Mouse (Mus musculus): ENCODE results near the gene Tomt. TPM values are rescaled to one million over a fixed set of nuclear protein-coding genes. Genes with fewer than 3 reads are reported as not detected.
"Not testable (repeated sequence)": the region's sequence is repeated elsewhere in the genome, so short reads cannot be mapped to it uniquely, and the experiment has no call there.

Gene Tomt
- polyA plus RNA-seq (2011; ENCODE audit: insufficient read length, low read depth, missing spikeins): not detected in 2 replicates

GRCm38 (mm10) chr7:101906287-101906681 lies at the start of gene Tomt:
TSS of gene Tomt (minus strand) at chr7:101906359.
- peaks cover 15% of the 10 kb centered on the region; the same call in 1 of the 2 replicates for H3K4me1 ChIP-seq (ENCODE audit: control insufficient read depth, insufficient read depth, low read length)
- TF ChIP-seq POLR2A (IDR thresholded peaks at IDR 0.05; ENCODE audit: low read depth, low read length) (no peak; the same call in 1 of the 2 replicates), CTCF (IDR thresholded peaks at IDR 0.05; ENCODE audit: borderline replicate concordance, insufficient read depth, low read length) (no peak)
- peak within 1 kb of the TSS; percentile 75 for H3K27ac ChIP-seq (ENCODE audit: insufficient read depth, low read length)

GRCm38 (mm10) chr7:101955862-101956261 lies 49.7 kb upstream of the Tomt start:
- TF ChIP-seq POLR2A (IDR thresholded peaks at IDR 0.05; ENCODE audit: low read depth, low read length): no peak
- no peak for TF ChIP-seq CTCF (IDR thresholded peaks at IDR 0.05; ENCODE audit: borderline replicate concordance, insufficient read depth, low read length)
- H3K4me3 ChIP-seq (ENCODE audit: insufficient read depth, low read length): no peak overlapping the region
- H3K4me1 ChIP-seq (ENCODE audit: control insufficient read depth, insufficient read depth, low read length): peaks cover 7% of the 10 kb centered on the region; the same call in 1 of the 2 replicates
- no peak overlapping the region for H3K27ac ChIP-seq (ENCODE audit: insufficient read depth, low read length)

More at GRCm38 (mm10) chr7:101906287-101906681, at the start of gene Tomt:
- peak within 1 kb of the TSS; percentile 96 for H3K4me3 ChIP-seq (ENCODE audit: insufficient read depth, low read length)

DNA sequence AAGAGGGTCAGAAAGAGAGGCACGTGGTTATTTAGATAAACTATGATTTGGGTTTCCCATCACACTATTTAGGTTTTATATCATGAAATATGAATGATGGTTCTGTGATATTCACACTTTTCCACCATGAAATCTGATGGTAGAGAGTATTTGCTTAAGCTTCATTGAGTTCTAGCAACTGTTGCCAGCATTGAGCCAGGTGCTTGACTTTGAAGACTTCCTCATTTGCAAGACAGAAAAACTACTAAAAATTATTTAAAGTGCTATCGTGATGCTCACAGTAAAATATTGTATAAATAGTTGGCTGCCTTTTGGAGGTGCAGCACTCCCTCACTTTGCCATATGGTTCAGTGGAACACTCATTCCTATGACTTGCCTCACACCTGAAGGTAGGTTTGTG lies 49.1 kb upstream of the Tomt start:
- H3K27ac ChIP-seq (ENCODE audit: insufficient read depth, low read length): no peak overlapping the region
- no peak for TF ChIP-seq POLR2A (IDR thresholded peaks at IDR 0.05; ENCODE audit: low read depth, low read length)
- no peak for TF ChIP-seq CTCF (IDR thresholded peaks at IDR 0.05; ENCODE audit: borderline replicate concordance, insufficient read depth, low read length)
- peaks cover 7% of the 10 kb centered on the region; the same call in 1 of the 2 replicates for H3K4me1 ChIP-seq (ENCODE audit: control insufficient read depth, insufficient read depth, low read length)
- no peak overlapping the region for H3K4me3 ChIP-seq (ENCODE audit: insufficient read depth, low read length)

GRCm38 (mm10) chr7:101954163-101954562 lies 48.0 kb upstream of the Tomt start:
- Histone ChIP-seq H3K4me3 (ENCODE audit: insufficient read depth, low read length) (no peak overlapping the region), H3K27ac (ENCODE audit: insufficient read depth, low read length) (no peak overlapping the region), H3K4me1 (ENCODE audit: control insufficient read depth, insufficient read depth, low read length) (peaks cover 7% of the 10 kb centered on the region; the same call in 1 of the 2 replicates)
- TF ChIP-seq CTCF (IDR thresholded peaks at IDR 0.05; ENCODE audit: borderline replicate concordance, insufficient read depth, low read length) (no peak), POLR2A (IDR thresholded peaks at IDR 0.05; ENCODE audit: low read depth, low read length) (no peak)

- H3K4me1 ChIP-seq (ENCODE audit: control insufficient read depth, insufficient read depth, low read length): peaks cover 7% of the 10 kb centered on the region; the same call in 1 of the 2 replicates
- no peak for TF ChIP-seq POLR2A (IDR thresholded peaks at IDR 0.05; ENCODE audit: low read depth, low read length)
- TF ChIP-seq CTCF (IDR thresholded peaks at IDR 0.05; ENCODE audit: borderline replicate concordance, insufficient read depth, low read length): no peak
- no peak overlapping the region for H3K4me3 ChIP-seq (ENCODE audit: insufficient read depth, low read length)
- no peak overlapping the region for H3K27ac ChIP-seq (ENCODE audit: insufficient read depth, low read length)
Observed at GRCm38 (mm10) chr7:101952098-101952497, 45.9 kb upstream of the Tomt start.

DNA sequence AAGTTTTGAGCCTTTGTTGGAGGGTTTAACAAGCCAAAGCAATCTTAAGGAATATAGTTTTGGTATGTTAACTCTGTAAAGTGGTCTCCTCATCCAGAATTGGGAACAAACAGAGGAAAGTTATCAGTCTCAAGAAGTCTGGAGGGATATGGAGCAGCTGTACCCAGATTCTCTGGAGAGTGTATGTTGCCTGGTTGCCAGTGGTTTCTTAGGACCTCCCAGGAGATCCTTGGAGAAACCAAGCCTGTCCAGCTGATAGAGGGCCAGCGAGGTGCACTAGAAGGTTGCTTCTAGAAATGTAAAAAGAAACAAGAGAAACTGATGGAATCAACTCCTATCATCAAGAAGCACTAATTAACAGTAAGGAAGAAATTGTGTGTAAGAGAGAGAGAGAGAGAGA lies 45.5 kb upstream of the Tomt start:
- Histone ChIP-seq H3K4me3 (ENCODE audit: insufficient read depth, low read length) (no peak overlapping the region), H3K4me1 (ENCODE audit: control insufficient read depth, insufficient read depth, low read length) (peaks cover 7% of the 10 kb centered on the region; the same call in 1 of the 2 replicates), H3K27ac (ENCODE audit: insufficient read depth, low read length) (no peak overlapping the region)
- no peak for TF ChIP-seq CTCF (IDR thresholded peaks at IDR 0.05; ENCODE audit: borderline replicate concordance, insufficient read depth, low read length)
- TF ChIP-seq POLR2A (IDR thresholded peaks at IDR 0.05; ENCODE audit: low read depth, low read length): no peak

- not testable (repeated sequence) for H3K27ac ChIP-seq (ENCODE audit: insufficient read depth, low read length); H3K4me1 ChIP-seq (ENCODE audit: control insufficient read depth, insufficient read depth, low read length); H3K4me3 ChIP-seq (ENCODE audit: insufficient read depth, low read length)
Observed at GRCm38 (mm10) chr7:101949008-101949407, 42.8 kb upstream of the Tomt start.

DNA sequence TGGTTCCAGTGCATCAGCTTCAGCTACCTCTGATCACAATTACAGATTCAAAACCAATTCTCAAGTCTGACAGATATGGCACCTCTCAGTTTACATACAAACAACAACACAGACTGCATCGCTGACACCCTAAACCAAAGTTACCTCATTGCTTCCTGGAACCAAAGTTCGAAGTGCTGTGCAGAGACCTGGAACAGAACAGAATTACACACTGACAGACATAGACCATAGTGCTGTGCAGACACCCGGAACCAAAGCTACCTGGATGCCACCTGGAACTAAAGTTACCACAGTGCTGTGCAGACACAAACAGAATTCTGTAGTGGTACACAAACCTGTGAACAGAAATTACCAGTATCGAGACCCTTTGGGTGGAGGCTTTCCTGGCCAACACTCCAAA lies 33.6 kb upstream of the Tomt start:
- Histone ChIP-seq H3K4me3 (ENCODE audit: insufficient read depth, low read length) (no peak overlapping the region), H3K4me1 (ENCODE audit: control insufficient read depth, insufficient read depth, low read length) (peaks cover 2% of the 10 kb centered on the region; the same call in 1 of the 2 replicates), H3K27ac (ENCODE audit: insufficient read depth, low read length) (no peak overlapping the region)
- no peak for TF ChIP-seq CTCF (IDR thresholded peaks at IDR 0.05; ENCODE audit: borderline replicate concordance, insufficient read depth, low read length)
- TF ChIP-seq POLR2A (IDR thresholded peaks at IDR 0.05; ENCODE audit: low read depth, low read length): no peak

DNA sequence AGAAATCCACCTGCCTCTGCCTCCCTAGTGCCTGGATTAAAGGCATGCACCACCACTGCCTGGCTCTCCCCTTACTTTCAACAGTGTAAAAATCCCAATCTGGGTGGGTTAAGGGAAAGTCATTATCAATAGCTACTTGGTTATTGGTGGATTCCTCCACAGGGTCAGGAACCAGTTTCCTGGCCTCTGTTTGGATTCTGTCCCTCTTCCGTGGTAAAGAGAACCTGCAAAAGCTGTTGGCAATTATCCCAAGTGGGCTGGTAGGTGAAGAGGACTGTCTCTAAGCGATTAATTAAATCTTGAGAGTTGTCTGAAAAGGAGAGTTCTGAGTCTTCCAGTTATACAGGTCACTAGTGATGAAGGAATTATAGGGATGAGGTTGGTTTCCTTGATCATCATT lies 32.2 kb upstream of the Tomt start:
- no peak for TF ChIP-seq CTCF (IDR thresholded peaks at IDR 0.05; ENCODE audit: borderline replicate concordance, insufficient read depth, low read length)
- no peak for TF ChIP-seq POLR2A (IDR thresholded peaks at IDR 0.05; ENCODE audit: low read depth, low read length)

GRCm38 (mm10) chr7:101937569-101937968 lies 31.4 kb upstream of the Tomt start:
- TF ChIP-seq POLR2A (IDR thresholded peaks at IDR 0.05; ENCODE audit: low read depth, low read length): no peak
- Histone ChIP-seq H3K4me3 (ENCODE audit: insufficient read depth, low read length) (no peak overlapping the region), H3K27ac (ENCODE audit: insufficient read depth, low read length) (no peak overlapping the region), H3K4me1 (ENCODE audit: control insufficient read depth, insufficient read depth, low read length) (peaks cover 2% of the 10 kb centered on the region; the same call in 1 of the 2 replicates)

More for the DNA sequence above, 32.2 kb upstream of the Tomt start:
- Histone ChIP-seq H3K4me1 (ENCODE audit: control insufficient read depth, insufficient read depth, low read length) (peaks cover 2% of the 10 kb centered on the region; the same call in 1 of the 2 replicates), H3K4me3 (ENCODE audit: insufficient read depth, low read length) (no peak overlapping the region), H3K27ac (ENCODE audit: insufficient read depth, low read length) (no peak overlapping the region)

DNA sequence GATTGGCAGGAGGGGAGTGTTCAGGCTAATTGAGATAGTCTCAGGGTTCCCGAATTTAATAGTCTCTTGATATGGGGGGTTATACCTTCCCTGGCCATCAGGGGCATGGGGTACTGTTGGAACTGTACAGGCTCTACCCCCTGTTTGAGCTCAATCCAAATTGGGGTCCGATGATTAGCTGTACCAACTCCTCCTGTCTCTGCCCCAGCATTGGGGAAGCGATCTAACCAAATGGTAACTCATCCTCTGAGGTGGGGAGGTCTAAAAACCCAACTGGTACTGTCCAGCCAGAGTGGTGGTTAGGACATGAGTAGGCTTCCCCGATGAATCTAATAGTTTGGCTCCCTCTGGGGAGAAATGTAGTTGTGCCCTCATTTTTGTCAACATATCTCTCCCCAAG lies 30.8 kb upstream of the Tomt start:
- TF ChIP-seq POLR2A (IDR thresholded peaks at IDR 0.05; ENCODE audit: low read depth, low read length) (no peak), CTCF (IDR thresholded peaks at IDR 0.05; ENCODE audit: borderline replicate concordance, insufficient read depth, low read length) (no peak)
- H3K27ac ChIP-seq (ENCODE audit: insufficient read depth, low read length): no peak overlapping the region

More for the DNA sequence above, 30.8 kb upstream of the Tomt start:
- H3K4me3 ChIP-seq (ENCODE audit: insufficient read depth, low read length): no peak overlapping the region
- peaks cover 2% of the 10 kb centered on the region; the same call in 1 of the 2 replicates for H3K4me1 ChIP-seq (ENCODE audit: control insufficient read depth, insufficient read depth, low read length)

All from embryonic fibroblast, embryonic 13.5 days (primary cell).